Mouse (Mus musculus): ENCODE measurements around the gene Sik2.

DNA sequence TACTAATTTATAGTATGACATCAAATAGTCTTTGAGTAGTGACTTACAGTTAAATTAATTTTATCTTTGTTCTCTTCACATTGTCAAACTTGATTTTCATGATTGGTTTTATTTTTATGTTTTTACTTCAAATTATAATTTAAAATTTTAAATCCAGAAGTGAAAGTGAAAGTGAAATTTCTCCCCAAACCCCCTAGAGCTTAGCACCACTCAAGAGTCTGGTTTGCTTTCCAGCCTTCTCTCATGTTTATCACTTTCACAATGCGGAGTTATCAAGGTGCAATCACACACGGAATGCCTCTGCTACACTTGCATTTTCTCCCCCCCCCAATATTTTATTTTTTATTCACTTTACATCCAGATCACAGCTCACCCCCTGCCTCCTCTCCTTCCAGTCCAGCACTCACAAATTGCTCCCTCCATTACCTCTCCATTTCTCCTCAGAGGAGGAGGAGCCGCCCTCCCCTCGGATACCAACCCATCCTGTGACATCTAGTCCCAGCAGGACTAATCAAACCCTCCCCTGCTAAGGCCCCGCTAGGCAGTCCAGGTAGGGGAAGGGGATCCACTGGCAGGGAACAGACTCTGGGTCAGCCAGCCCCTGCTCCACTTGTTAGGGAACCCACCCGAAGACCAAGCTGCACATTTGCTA is 104.6 kb downstream of the Sik2 start:
- TF ChIP-seq CTCF (IDR thresholded peaks at IDR 0.05 in 2 of 3, conservative IDR thresholded peaks at IDR 0.05 in 1 of 3; ENCODE audit: control insufficient read depth in 1 of 3, insufficient read depth in 1 of 3, low read depth in 2 of 3, low read length in 3 of 3, poor library complexity in 1 of 3, severe bottlenecking in 1 of 3), result no peak
- no peak for TF ChIP-seq ZMIZ1 (IDR thresholded peaks at IDR 0.05; ENCODE audit: low read depth, low read length)
- TF ChIP-seq ZNF384 (IDR thresholded peaks at IDR 0.05; ENCODE audit: low read depth, low read length), result no peak
- TF ChIP-seq EP300 (IDR thresholded peaks at IDR 0.05; ENCODE audit: low read depth in 1 of 2, low read length in 2 of 2), result no peak
- no peak for TF ChIP-seq SMC3 (IDR thresholded peaks at IDR 0.05; ENCODE audit: low read depth, low read length)
- no peak for TF ChIP-seq GABPA (IDR thresholded peaks at IDR 0.05; ENCODE audit: low read depth, low read length)
- TF ChIP-seq TBP (IDR thresholded peaks at IDR 0.05; ENCODE audit: low read depth, low read length), result no peak
- TF ChIP-seq USF2 (IDR thresholded peaks at IDR 0.05; ENCODE audit: borderline replicate concordance in 1 of 2, insufficient read depth in 1 of 2, low read depth in 1 of 2, low read length in 2 of 2), result no peak

Data from MEL (cell line).